Mouse (Mus musculus) lung, postnatal 14 days (tissue): ENCODE measurements around the gene Heg1.
A peak's percentile ranks its signal among the peaks of the same experiment; 100 is the strongest.

Experiments used
- DNase-seq: peaks from one replicate; pipeline ENCODE4 v3.0.0; 2021

The Heg1 gene

DNA sequence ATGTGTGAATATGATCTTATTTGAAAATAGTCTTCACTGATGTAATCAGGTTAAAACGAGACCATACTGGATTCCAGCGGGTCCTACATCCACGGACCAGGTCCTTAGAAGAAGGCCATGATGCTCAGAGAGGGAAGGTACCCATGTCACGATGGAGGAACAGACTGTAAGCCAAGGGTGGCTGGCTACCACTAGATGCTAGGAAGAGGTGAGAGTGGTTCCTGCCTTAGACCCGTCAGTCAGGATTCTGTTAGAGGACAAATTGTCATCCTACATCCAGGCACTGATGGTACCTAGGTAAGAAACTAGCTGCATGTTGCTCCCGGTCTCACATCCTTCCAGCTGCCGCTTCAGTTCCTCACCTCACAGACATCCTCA is 6.9 kb upstream of the Heg1 start:
- no peak for DNase-seq

DNA sequence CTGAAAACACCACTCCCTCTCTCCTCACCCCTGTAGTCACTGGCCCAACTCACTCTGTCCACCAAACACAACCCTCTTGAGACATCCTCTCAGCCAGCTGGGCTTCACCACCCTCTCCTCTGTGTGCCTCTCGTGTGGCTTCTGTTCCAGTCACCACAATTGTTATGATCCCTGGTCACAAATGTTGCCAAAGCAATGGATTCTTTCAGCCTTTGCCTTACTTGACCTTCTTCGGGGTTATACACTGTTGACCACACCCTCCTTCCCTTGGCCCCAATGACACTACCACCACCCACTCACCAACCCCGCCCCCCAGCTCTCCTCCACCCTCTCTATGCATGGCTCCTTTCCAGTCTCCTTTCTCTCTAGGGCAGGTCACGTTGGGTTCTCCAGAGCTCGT is 6.3 kb upstream of the Heg1 start:
- peak; percentile 68 for DNase-seq

DNA sequence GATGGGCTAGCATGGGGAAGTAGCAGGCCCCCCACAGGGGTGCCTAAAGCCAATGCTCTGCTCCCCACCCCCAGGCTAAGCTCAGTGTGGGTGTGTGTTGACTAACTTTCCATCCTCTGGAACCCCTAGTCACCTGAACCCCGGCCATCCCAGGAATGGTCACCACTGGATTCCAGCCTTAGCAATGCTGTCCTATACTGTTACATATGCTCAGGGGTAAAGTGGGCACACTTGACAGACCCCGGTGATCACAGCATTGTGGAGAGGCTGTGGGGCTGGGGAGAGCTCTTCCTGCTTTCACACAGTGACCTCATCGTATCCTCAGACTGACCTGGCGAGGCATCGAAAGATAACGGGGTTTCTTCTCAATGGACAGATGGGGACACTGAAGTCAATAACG is 3.9 kb upstream of the Heg1 start:
- no peak for DNase-seq

DNA sequence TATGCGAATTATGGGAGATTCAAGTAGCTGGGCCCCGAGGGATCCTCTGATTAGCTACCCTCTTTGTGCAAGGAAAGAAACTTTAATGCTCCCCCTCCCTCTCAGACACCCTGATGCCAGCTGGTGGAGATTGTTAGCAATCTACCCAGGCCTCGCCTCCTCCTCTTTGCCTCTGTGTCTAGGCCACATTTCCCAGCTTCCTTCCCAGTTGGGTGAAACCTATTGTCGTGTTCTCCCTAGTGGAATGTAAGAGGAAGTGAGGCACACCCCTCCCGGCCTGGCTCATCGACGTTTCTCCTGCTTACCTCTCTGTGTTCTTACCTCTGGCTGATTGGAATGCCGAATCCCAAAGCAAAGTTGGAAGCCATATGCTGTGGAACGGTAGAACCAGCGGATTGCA is 3.4 kb upstream of the Heg1 start:
- DNase-seq = peak; percentile 60

DNA sequence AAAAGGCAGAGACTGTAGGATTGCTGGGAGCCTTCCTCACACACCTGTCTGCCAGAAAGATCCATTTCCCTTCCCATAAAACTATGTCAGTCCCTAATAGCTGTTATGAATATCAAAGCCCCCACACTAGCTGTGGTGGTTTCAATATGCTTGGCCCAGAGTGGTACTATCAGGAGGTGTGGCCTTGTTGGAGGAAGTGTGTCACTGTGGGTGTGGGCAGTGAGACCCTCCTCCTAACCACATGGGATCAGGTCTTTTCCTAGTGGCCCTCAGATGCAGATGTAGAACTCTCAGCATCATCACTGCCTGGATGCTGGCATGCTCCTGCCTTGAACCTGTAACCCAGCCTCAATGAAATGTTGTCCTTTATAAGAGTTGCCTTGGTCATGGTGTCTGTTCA is 2.5 kb upstream of the Heg1 start:
- DNase-seq = no peak

DNA sequence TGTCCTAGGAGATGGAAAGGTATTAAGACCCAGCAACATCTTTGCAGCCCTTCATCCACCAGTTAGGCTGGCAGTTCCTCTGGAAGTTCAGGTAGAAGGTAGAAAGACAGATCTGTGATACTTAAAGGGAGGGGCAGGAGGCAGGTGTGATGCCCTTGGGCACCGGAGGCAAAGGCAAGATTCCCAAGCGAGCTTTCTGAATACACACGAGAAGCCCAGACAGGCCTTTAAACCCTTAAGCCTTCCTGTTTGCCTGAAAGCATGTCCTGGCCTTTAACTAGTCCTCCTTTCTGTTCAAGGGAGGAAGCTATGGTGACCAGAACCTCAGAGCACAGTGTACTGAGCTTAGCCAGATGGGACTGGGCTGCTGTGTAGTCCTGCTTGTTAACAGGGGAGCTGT is 1.5 kb upstream of the Heg1 start:
- no peak for DNase-seq

DNA sequence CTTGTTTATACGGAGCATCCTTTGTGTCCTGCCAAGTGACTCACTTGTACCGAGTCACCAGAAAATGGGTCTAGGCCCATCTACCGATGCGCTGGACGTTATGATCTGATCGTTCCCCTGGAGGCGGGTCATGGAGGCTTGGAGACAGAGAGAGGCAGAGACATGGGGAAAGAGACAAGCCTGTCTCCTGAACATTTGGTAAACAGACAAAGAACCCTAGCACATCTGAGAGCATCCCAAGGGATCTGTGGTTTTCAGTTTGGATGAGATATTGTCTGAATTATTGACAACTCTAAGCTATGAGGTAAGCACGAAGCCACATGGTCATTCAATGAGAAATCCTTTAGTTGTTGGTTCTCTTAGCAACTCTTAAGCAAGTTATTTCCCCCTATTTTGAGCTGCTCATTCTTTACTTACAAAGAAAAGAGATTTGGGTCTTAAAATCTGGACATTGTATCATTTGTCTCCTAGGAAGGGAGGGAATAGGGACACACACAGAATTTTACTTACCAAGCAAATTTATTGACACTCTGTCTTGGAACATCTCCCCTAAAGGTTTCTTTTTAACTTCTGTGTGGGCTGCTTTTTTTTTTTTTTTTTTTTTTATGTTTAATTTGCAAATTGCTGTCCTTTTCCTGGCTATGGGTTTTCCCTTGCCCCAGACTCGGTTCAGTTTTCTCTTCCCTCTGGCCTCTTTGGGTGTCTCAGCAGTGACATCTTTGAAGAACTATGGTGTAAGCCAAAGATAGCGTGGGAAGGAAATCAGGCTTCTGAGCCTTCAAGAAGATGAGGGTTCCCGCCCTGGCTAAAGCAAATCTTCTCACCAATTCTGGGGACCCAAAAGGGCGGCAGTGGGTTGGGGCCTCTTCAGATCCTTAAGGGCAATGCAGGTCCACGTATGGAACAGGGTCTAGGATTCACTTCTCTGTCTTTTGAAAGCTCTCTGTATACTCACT is 686 bp upstream of the Heg1 start:
- no peak for DNase-seq

DNA sequence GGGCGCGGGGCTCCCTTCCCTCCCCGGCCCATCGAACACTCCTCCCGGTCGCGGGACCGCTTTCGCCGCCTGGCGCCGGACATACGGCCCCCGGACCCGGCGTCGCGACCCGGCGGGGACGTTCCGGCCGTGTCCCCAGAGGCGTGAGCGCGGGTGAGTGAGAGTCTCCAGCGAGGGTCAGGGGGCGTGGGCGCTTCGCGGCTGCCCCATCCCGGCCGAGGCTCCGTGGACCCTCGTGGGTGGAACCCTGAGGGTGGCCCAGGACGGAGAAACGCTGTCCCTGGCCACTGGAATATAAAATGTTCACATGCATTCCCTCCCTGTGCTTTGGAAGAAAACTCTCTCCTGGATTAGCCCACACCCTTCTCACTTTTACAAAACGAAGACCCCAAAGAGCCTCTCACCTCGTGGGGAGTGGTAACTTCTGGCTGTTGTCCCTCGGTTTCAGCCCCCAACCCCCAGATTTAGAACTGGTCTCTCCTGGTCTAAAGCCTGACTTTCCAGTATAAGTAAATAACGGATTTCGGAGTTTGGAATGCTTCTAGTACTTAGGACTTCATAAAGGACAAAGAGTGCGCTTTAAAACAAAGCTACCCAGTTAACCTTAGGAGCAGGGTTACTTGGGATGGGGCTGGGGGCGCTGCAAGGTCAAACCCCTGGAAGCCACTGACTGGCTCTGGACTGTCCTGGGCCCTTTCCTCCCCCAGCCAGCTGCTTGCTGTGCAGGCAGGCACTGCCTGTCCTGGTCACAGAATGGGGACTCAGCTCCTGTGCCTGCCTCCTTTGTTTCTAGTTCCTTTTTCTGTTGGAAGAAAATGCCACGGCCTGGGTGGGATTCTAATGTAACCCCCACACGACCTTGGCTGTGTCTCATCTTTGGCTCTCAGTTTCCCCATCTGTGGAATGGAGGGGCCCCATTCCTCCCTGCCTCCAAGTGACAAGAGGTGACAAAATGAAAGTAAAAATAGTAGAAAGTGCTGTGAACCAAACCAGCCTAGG is 832 bp downstream of the Heg1 start:
- peak; percentile 39 for DNase-seq

DNA sequence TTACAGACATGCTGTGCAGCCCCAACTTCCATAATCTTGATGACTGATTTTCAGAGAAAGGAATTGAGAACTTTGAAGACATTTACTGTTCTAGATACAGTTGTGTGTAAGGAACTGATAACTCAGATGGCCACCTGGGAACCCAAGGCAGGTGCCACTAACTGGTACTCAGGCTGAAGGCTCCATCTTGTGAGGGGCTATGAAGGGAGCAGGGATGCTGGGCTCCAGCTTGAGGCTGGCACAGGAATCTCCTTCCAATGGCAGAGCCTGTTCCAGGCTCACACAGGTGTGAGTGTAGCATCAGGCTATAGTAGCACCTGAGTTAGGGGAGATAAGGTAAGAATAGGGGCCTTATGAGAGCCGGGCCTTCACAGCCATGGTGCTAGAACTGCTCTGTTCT is 1.9 kb downstream of the Heg1 start:
- DNase-seq = no peak

DNA sequence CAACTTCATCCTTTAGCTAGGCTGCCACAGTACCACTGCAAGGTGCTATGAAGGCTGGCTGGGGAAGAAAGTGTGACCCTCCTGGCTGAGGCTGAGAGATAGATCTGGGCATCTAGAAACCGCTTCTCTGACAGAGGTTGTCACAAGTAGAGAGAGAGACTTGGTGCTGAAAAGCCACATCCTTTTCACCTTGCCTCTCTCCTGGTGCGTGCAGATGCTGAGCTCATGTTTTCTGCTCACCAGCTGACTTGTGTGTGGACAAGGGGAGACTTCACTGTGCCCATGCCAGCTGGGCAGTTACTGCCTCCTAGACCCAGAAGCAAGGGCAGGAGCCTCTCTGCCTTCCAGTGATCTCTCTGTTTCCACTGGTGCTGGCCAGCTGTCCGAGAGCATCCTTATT is 3.6 kb downstream of the Heg1 start:
- no peak for DNase-seq

DNA sequence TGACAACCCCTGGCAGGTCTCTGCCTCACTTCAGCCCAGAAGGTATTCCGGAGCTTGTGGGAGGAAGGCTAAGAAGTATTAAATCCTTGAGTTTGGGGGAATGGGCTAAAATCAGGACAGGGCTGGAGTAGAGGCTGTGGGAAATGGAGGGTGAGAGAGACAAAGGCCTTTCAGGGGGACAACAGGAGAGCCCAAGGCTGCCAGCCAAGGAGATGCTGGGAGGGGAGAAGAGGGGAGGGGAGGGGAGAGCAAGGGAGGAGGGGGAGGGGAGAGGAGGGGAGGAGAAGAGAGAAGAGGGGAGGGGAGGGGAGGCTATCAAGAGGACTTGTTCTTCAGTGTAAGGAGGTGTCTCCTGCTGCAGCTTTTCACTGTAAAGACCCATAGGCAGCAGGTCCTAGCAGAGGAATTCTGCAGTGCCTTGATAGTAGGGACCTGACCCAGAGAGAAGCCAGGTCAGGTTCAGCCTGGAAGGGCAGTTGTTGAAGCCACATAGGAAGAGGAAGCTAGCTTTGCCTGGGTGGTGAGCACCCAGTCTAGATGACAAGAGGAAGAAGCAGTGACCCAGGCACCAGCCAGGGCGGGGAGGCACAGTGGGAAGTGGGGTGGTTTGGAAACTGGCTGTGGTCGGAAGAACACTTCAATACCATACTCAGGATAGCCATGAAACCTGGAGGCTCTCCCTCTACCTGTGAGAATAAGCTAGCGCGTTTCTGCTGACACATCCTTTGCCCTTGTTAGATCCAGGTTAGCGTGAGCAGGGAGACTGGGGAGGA is 7.0 kb downstream of the Heg1 start:
- DNase-seq = no peak

DNA sequence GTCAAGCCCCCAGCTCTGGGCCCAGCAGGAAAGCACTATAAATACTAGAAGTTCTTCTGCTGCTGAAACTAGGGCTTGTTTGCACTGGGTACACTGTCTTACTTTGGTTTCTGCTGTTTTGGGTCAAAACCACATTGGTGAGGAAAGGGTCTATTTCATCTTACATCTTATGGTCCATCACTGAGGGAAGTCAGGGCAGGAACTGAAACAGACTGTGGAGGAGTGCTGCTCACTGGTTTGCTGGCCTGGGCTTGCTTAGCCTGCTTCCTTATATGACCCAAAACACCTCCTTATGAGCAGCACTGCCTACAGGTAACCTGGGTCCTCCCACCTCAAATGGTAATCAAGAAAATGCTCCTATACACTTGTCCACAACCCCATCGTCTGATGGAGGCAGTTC is 9.4 kb downstream of the Heg1 start:
- no peak for DNase-seq

DNA sequence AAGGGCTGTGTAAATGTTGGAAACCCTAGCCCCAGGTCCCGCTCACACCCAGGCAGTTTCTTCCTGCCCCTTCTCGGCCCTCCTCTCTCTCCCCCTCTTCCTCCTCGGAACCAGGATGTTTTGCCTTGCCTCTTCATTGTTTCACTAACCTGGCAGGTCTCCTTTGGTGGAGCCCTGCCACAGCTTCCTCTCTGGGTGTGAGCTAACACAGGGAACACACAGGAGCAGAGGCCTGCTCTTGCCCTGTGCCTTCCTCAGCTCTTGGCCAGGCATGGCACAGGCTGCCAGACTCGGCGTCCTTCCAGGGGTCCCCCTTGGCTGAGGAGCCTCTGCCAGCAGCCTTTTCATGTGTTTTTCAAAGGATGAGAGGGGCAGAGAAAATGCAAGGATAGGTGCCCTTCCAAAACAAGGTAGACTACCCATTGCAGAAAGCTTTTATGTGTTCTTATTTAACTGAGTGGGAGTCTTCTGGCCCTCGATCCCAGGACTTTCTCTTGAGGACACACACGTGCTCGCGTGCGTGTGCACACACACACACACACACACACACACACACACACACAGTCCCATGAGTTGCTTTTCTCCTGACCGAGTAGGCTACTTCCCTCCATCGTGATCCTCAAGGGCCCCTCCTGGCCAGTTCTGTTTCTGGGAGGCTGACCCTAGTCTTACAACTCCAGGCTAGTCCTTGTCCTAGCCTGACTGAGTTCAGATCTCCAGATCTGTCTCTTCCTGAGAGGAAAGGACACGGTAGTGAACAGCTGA is 12.8 kb downstream of the Heg1 start:
- DNase-seq = peak; percentile 64

DNA sequence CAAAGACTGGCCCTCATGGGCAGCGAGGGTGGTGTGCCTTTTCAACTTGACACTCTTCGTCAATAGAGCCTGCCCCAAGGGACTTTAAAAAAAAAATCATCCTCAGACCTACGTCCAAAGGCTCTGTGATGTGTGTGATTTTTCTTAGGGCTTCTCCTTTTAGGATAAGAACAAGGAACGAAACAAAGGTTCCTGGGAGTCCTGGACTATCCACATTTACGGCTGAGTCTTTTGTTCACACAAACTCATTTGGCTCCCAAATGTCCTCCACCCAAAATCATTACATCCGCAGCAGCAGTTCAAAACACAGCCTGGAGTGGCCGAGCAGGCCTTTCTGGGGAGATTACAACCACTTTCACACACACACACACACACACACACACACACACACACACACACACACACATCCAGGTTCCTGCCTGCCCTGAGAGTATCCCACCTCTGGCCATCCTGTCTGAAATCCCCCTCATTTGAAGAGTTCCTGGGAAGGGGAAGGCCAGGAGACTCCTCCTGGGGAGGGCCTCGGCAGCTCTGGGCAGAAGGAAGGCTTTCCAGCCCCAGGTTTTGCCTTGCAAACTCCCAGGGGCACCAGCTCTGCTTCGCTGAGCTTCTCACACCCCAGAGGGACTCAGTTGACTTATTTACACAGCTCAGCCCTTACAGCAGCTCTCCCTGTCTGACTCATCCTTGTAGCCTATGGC is 13.6 kb downstream of the Heg1 start:
- no peak for DNase-seq

DNA sequence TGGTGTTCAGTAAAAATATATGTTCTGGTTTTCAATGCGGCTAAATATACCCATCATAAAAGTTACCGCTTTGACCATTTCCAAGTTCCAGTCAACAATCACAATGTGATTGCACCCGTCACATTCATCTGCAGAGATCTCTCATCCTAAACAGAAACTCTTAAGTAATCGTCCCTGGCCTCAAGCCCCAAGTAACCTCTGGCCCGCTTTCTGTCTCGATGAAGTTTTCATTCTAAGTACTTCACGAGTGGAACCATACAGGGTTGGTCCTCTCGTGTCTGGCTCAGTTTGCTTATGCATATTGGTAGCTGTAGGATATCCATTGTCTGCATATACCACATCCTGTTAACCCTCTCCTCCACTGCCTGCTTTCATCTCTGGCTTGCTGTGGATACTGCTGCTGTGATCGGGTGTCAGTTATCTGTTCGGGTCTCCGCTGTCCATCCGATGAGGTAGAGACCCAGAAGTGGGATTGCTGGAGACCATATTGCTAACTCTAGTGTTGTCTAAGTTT is 14.2 kb downstream of the Heg1 start:
- DNase-seq = peak; percentile 46

DNA sequence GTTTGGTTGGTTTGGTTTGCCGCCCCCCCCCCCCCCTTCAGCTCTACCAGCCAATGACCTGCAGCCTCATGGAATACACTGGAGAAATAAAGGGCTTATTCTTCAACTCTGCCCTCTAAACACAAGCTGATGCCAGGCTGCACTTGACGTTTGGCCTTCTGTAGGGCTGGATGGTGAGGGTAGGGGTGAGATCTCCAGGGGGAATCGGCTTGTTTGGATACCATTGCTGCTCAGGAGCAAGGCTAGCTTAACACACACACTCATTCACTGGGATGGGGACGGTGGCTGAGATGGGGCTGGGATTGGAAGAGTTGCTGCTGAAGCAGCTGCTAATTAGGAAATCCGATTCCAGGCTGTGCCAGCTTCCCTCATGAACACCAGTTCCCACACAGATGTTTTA is 16.4 kb downstream of the Heg1 start:
- DNase-seq = no peak

DNA sequence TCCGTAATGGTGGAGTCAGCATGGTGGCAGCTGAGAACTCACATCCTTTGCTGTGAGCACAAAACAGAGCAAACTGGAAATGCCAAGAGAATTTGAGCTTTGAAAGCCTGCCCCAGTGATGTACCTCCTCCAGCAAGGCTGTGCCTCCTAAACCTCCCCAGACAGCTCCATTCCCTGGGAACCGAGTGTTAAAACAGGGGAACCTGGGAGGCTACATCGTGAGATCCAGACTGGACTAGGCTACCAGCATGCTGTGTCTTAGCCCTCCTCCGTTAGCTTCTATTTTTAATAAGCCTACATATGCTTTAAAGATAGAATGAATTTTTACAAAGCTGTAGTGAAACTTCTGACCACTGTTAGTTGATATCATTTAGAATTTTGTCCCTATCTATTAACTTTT is 17.7 kb downstream of the Heg1 start:
- no peak for DNase-seq

DNA sequence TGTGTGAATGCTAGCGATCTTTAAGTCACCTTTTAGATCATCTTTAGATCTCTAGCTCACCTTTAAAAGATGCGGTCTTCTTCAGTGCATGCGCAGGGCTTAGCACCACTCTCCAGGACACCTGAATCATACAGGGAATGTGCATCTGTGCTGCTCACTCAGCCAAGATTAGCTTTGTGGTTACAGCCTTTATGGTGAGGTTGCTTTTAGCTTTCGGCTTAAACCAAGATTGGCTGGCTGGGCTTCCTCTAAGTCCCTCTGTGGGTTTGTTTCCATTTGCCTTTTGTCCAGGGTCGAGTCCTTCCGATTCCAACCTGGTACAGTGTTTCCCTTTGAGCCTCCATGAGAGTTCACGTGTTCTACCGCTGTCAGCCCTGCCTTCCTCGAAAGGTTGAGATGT is 20.1 kb downstream of the Heg1 start:
- no peak for DNase-seq

DNA sequence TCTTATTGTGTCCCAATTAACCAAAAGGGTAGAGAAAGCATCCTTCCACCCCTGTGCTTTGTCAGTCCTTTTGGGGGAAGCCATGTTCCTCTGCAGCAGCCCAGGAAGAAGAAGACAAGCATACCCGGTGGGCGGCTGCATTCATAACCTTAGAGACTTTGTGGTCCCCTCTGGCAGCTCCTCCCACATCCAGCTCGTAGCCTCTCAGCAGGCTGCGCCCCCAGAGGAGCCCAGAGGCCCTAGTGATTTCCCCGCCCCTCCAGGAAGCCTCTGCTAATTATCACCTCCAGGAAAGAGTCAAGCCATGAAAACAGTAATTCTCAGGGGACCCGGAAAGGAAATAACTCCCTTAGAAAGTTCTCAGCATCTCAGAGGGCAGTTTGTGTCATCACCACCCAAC is 21.1 kb downstream of the Heg1 start:
- no peak for DNase-seq

DNA sequence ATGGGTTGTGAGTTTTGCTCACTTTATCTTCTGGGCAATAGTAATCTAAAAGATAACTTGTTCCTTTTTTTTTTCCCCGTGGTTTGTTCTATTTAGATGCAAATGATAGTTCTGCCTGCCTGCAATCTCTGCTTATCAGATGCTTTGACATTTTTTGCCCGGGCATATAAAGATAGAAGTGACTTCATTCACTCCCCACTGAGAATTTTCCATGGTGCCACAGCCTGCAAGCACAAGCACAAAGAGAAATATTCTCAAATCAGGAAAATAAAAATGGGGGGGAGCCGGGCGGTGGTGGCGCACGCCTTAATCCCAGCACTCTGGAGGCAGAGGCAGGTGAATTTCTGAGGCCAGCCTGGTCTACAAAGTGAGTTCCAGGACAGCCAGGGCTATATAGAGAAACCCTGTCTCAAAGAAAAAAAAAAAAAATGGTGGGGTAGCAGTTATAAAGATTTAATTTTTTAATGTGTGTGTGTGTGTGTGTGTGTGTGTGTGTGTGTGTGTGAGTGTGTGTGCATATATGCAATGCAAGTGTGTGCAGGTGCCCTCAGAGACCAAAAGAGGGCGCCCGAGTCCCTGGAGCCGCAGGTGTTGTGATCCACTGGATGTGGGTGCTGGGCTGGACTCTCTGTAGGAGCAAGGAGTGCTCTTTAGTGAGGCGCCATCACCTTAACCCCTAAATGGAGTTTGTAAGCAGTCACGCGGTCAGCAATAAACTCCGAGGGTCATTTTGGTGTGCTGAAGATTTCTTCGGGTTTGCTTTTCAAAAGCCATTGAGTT is 22.1 kb downstream of the Heg1 start:
- DNase-seq = no peak

DNA sequence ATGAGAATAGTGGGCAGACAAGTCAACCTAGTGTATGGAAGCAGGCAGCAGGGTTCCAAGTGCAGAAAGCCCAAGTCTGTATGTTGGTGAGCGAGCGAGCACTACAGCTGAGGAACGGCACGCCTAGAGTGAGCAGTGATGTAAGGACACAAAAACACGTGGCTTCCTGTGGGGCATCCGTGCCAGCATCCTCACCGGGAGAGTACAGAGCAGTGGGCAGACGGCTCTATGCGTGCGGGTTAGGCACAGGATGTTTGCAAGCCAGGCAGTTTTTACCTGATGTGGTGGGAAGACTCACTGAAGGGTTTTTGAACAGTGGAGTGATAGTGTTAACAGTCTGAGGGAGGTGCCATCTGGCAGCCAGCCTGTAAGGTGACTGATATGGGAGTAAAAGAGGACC is 23.9 kb downstream of the Heg1 start:
- no peak for DNase-seq
